Mouse (Mus musculus): ENCODE measurements around the gene Hus1.

- TF ChIP-seq EP300 (IDR thresholded peaks at IDR 0.05; ENCODE audit: low read depth in 1 of 2, low read length in 2 of 2), result no peak
- no peak for TF ChIP-seq NELFE (IDR thresholded peaks at IDR 0.05; ENCODE audit: low read depth, low read length)
- TF ChIP-seq ZMIZ1 (IDR thresholded peaks at IDR 0.05; ENCODE audit: low read depth, low read length), result no peak
- no peak for TF ChIP-seq RCOR1 (IDR thresholded peaks at IDR 0.05; ENCODE audit: low read depth, low read length)
- TF ChIP-seq CTCF (IDR thresholded peaks at IDR 0.05 in 2 of 3, conservative IDR thresholded peaks at IDR 0.05 in 1 of 3; ENCODE audit: control insufficient read depth in 1 of 3, insufficient read depth in 1 of 3, low read depth in 2 of 3, low read length in 3 of 3, poor library complexity in 1 of 3, severe bottlenecking in 1 of 3), result peak; percentile 61 to 88 (median 79)
- no peak for TF ChIP-seq HCFC1 (IDR thresholded peaks at IDR 0.05; ENCODE audit: low read depth, low read length)
- TF ChIP-seq SMC3 (IDR thresholded peaks at IDR 0.05; ENCODE audit: low read depth, low read length), result peak; percentile 99
- TF ChIP-seq POLR2A (IDR thresholded peaks at IDR 0.05; ENCODE audit: control insufficient read depth in 1 of 2, insufficient read depth in 1 of 2, low read depth in 1 of 2, low read length in 2 of 2, poor library complexity in 1 of 2), result no peak
- TF ChIP-seq ELF1 (IDR thresholded peaks at IDR 0.05; ENCODE audit: low read depth, low read length), result no peak
- no peak for TF ChIP-seq JUND (IDR thresholded peaks at IDR 0.05; ENCODE audit: low read depth, low read length)
- no peak for TF ChIP-seq BHLHE40 (IDR thresholded peaks at IDR 0.05; ENCODE audit: borderline replicate concordance, low read depth, low read length)
These were observed 27.6 kb downstream of the Hus1 start for GRCm38 (mm10) chr11:8983237-8983861.

All from MEL (cell line).